Comparison of ENCODE assay signal across 10 mouse cellular contexts in genomic region chr13:36540231-36540630, GRCm38 (mm10).
DNase-seq lines count a peak whose midpoint lies in the region; ATAC-seq lines count a peak whose summit lies in the region.
"Had no signal": no experiment of that assay in that cellular context is flagged by ENCODE, and none has a peak within 500 bp of the region (broad histone marks: within the 10 kb centered on the region; RNA-seq: fewer than 3 reads in every experiment).

No protein-coding gene starts in this region.

- 52% methylated on average over 10 of the region's 10 CpGs for WGBS in hindbrain, embryonic 12.5 days
- WGBS in midbrain, embryonic 14.5 days = 44% methylated on average over 10 of the region's 10 CpGs

- no peaks in the 10 kb centered on the region for H3K36me3 ChIP-seq in hindbrain, embryonic 12.5 days
- no peaks in the 10 kb centered on the region for H3K36me3 ChIP-seq in midbrain, embryonic 14.5 days (ENCODE audit: control insufficient read depth, insufficient read depth, low read length)

- H3K27ac ChIP-seq in hindbrain, embryonic 12.5 days = peak overlapping the region; percentile 72; the same call in 1 of the 2 replicates
- 0 out of 2 replicates have a peak overlapping the region, but pooled peaks have one; percentile 14 for H3K27ac ChIP-seq in midbrain, embryonic 14.5 days (replicated peaks; ENCODE audit: low read depth, low read length)

- intact Hi-C loops in left cerebral cortex, postnatal 4 days (cut with DNase I) = no loop called here

- peak; percentile 22 for DNase-seq in embryo, embryonic 10 days (ENCODE audit: low spot score)
- DNase-seq in embryo, embryonic 9.5 days (ENCODE audit: extremely low spot score) = no peak
- peak; percentile 45 for DNase-seq in left cerebral cortex, postnatal 4 days
- DNase-seq in left cerebral cortex, adult 9 months (ENCODE audit: low spot score in 2 of 2) = no peak
- DNase-seq in midbrain, embryonic 14.5 days = no peak
- DNase-seq in urinary bladder, adult 18-20 months (ENCODE audit: low spot score in 2 of 2) = no peak
- DNase-seq: cerebellum, postnatal 25 days had no signal

- H3K4me3 ChIP-seq in hindbrain, embryonic 12.5 days = no peak overlapping the region
- no peak overlapping the region for H3K4me3 ChIP-seq in midbrain, embryonic 14.5 days (replicated peaks; ENCODE audit: low read depth, low read length)

- no peak overlapping the region for H3K9ac ChIP-seq in hindbrain, embryonic 12.5 days
- H3K9ac ChIP-seq in midbrain, embryonic 14.5 days (replicated peaks; ENCODE audit: low read length) = no peak overlapping the region

- peak; percentile 11; the same call in 1 of the 2 replicates for ATAC-seq in hindbrain, embryonic 12.5 days (ENCODE audit: low FRiP score)
- no peak for ATAC-seq in midbrain, embryonic 14.5 days (ENCODE audit: low FRiP score, low TSS enrichment)
- no peak for ATAC-seq in megakaryocyte, adult 5-6 weeks (ENCODE audit: poor library complexity, severe bottlenecking)
- ATAC-seq: Patski had no signal

- peaks cover 31% of the 10 kb centered on the region for H3K4me1 ChIP-seq in hindbrain, embryonic 12.5 days
- peaks cover 20% of the 10 kb centered on the region for H3K4me1 ChIP-seq in midbrain, embryonic 14.5 days (ENCODE audit: control insufficient read depth, insufficient read depth, low read length)

- no peak overlapping the region for H3K4me2 ChIP-seq in hindbrain, embryonic 12.5 days (replicated peaks)
- no peak overlapping the region for H3K4me2 ChIP-seq in midbrain, embryonic 14.5 days (ENCODE audit: low read length)

- no peaks in the 10 kb centered on the region for H3K9me3 ChIP-seq in hindbrain, embryonic 12.5 days (replicated peaks)
- H3K9me3 ChIP-seq in midbrain, embryonic 14.5 days (ENCODE audit: control insufficient read depth, low read length) = 0 out of 2 replicates have a peak, but pooled peaks cover 4% of the 10 kb centered on the region

- H3K27me3 ChIP-seq in hindbrain, embryonic 12.5 days = no peaks in the 10 kb centered on the region
- H3K27me3 ChIP-seq in midbrain, embryonic 14.5 days (ENCODE audit: control insufficient read depth, insufficient read depth, low read length) = no peaks in the 10 kb centered on the region
- H3K27me3 ChIP-seq: Patski had no signal

Comparison
In these comparisons a context has a peak if more than half of its experiments do, and no peak if none do; other contexts are left out.
1. DNase-seq: peak in embryo, embryonic 10 days (single experiment) and left cerebral cortex, postnatal 4 days (single experiment); none in embryo, embryonic 9.5 days (single experiment), left cerebral cortex, adult 9 months (0 of 2), midbrain, embryonic 14.5 days (single experiment) and urinary bladder, adult 18-20 months (0 of 2).